Mouse (Mus musculus) stomach, postnatal 0 days (tissue): ENCODE results near the gene Slc16a9. TPM values are rescaled to one million over a fixed set of nuclear protein-coding genes. Genes with fewer than 3 reads are reported as not detected.

Source experiments
- ATAC-seq: fragments of 200-750 bp; cut with Nextera tagmentation; 2 replicates; pipeline ENCODE4 v1.8.0; 2017; ENCODE audit not compliant: low FRiP score, low TSS enrichment
- DNase-seq: peaks from one replicate; pipeline ENCODE4 v3.0.0-alpha.2; 2016; ENCODE audit warnings: low spot score
- H3K27ac ChIP-seq: fragments of 300-500 bp; sonication (generic); replicated peaks from 2 replicates; pipeline ENCODE4 v1.5.1; 2014; ENCODE audit warnings: mild to moderate bottlenecking, control low read depth
- H3K27me3 ChIP-seq: fragments of 300-500 bp; sonication (generic); 2 replicates; pipeline ENCODE4 v1.6.1; 2014; ENCODE audit warnings: low read length; ENCODE audit not compliant: control insufficient read depth, insufficient read depth
- H3K36me3 ChIP-seq: fragments of 300-500 bp; sonication (generic); 2 replicates; pipeline ENCODE4 v1.6.1; 2014; ENCODE audit warnings: low read length, mixed read lengths; ENCODE audit not compliant: control insufficient read depth, insufficient read depth
- H3K4me1 ChIP-seq: fragments of 300-500 bp; sonication (generic); replicated peaks from 2 replicates; pipeline ENCODE4 v1.6.1; 2014; ENCODE audit warnings: antibody characterized with exemption; ENCODE audit not compliant: control insufficient read depth, insufficient read depth
- H3K4me2 ChIP-seq: fragments of 300-500 bp; sonication (generic); replicated peaks from 2 replicates; pipeline ENCODE4 v1.6.1; 2014; ENCODE audit warnings: low read depth, mild to moderate bottlenecking, control low read depth, moderate library complexity
- H3K4me3 ChIP-seq: fragments of 300-500 bp; sonication (generic); 2 replicates; pipeline ENCODE4 v1.5.1; 2014; ENCODE audit warnings: low read depth, low read length, control low read depth
- H3K9ac ChIP-seq: fragments of 300-500 bp; sonication (generic); 2 replicates; pipeline ENCODE4 v1.6.1; 2014; ENCODE audit warnings: mild to moderate bottlenecking, low read length, control low read depth, mixed read lengths
- H3K9me3 ChIP-seq: fragments of 300-500 bp; sonication (generic); 2 replicates; pipeline ENCODE4 v1.6.1; 2016; ENCODE audit warnings: low read length; ENCODE audit not compliant: control insufficient read depth
- CTCF ChIP-seq: IDR thresholded peaks from 2 replicates; pipeline ENCODE4 v1.5.1; 2016; ENCODE audit warnings: antibody characterized with exemption, low read depth, mild to moderate bottlenecking, moderate library complexity
- EP300 ChIP-seq: optimal IDR thresholded peaks from 2 replicates; pipeline ENCODE3; 2016; ENCODE audit warnings: antibody characterized with exemption
- WGBS: fragments of 180-500 bp; shearing (Covaris S2); extraction: QIAGEN DNeasy Blood & Tissue Kit; methylation state at CpG from one replicate; pipeline ENCODE4 v1.1.7; 2014; 5-methylcytosine and 5-hydroxymethylcytosine counted together
- polyA plus RNA-seq: library from polyadenylated mRNA; unstranded; fragments of >200 nt; fragmentation: Nextera tagmentation; extraction: Ambion mirVana; gene quantifications from 2 replicates; pipeline ENCODE4 v1.2.1, GENCODE M21; 2015

Slc16a9 gene
- polyA plus RNA-seq, 1 experiment from 2014 or later: 2.9 TPM

DNA sequence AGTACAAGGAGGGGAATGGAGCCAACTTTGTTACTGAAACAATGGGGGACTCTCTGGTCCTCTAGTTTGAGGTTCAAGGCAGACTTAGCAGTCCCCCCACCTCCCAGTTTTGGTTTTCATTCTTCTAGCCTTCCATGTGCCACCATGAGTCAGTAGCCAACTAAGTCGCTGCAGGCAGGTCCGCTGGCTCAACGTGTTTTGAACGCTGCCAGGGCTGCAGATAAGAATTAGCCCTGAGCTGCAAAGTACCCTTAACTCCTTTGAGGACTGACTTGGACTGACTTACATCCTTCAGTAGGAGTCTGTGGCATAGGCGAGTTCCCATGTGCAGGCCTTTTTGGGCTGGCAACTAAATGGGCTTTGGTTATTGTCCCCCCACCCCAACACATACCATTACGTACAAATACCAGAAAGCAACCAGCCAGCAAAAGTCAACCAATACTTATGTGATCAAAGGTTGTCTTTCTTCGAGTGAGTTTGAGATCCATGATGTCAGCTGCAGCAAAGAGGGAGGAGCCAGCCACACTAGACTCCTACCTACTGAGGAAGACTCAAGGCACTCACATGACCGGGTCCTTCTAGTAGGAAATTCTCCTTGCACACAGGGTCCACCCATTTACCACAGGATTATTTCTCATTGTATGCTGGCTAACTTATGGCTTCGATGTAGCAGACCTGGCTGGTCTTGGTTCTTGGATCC, 19.6 kb downstream of the Slc16a9 start:
- Histone ChIP-seq H3K4me3 (no peak overlapping the region), H3K4me1 (no peaks in the 10 kb centered on the region), H3K27ac (peak overlapping the region; percentile 53; the same call in 1 of the 2 replicates), H3K9me3 (no peaks in the 10 kb centered on the region), H3K4me2 (no peak overlapping the region), H3K36me3 (no peaks in the 10 kb centered on the region), H3K9ac (no peak overlapping the region), H3K27me3 (no peaks in the 10 kb centered on the region)
- WGBS: 65% methylated on average over 9 of the region's 9 CpGs
- DNase-seq: peak; percentile 21
- no peak for TF ChIP-seq EP300
- TF ChIP-seq CTCF: no peak
- peak; percentile 31; the same call in 1 of the 2 replicates for ATAC-seq

DNA sequence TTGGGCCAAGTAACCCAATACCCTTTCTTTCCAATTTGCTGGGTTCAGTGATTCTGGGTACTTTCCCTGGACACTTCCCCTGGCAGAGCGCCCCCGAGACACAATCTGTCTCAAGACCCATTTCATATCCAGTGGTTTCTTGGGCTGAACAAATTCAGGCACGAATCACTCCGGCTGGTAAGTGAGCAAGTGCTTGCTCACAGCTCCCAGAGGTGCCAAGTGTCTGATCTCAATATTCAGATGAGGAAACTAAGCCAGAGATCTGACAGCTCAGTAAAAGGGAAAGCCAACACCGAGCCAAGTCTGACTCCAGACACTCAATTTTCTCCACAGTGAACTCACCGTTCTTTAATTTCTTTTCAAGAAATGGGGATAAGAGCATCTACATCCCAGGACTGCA, 21.6 kb downstream of the Slc16a9 start:
- Histone ChIP-seq H3K4me2 (no peak overlapping the region), H3K4me1 (no peaks in the 10 kb centered on the region), H3K27me3 (no peaks in the 10 kb centered on the region), H3K36me3 (no peaks in the 10 kb centered on the region), H3K4me3 (no peak overlapping the region), H3K9ac (no peak overlapping the region), H3K27ac (no peak overlapping the region), H3K9me3 (no peaks in the 10 kb centered on the region)
- ATAC-seq (no peak), DNase-seq (no peak)
- TF ChIP-seq EP300: no peak
- no peak for TF ChIP-seq CTCF
- 72% methylated on average over 6 of the region's 6 CpGs for WGBS

DNA sequence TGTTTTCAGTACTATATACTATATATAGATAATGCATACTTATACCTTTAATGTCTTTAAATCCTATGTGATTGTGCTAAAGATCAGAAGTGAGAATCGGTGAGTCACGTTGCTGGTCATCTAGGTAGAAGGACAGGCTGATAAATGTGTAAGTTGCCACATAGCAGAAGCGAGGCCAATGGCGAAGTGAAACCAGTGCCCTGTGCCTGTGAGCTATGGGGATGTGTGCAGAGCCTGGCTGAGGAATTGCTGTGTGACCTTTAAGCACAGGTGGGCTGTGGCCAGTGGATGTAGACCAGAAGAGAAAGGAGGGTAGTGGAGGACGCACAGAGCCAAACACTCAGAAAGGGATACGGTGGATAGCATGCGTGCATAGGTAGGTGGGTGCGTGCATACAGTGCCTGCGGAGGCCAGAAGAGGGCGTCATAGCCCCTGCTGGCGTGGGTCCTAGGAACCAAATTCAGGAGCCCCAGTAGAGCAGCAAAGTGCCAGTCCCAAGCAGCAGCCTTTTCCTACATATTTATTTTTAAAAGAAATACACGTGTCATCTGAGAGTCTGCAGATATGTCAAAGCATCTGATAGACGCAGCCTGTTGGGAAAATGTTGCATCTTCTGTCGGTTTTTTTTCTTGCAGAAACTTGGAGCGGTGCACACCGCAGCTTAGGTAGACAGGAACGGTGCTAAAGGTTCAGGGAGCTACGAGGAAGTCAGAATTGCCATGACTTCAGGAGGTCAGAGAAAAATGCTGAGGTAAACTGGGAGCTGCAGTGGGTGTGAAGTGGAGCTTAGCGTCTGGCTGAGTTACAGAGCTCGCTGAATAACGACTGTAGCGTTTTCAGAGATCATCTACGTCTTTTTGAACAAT, 23.9 kb downstream of the Slc16a9 start:
- no peak for DNase-seq
- Histone ChIP-seq H3K4me3 (no peak overlapping the region), H3K9me3 (no peaks in the 10 kb centered on the region), H3K36me3 (no peaks in the 10 kb centered on the region), H3K9ac (no peak overlapping the region), H3K4me2 (no peak overlapping the region), H3K27me3 (no peaks in the 10 kb centered on the region), H3K4me1 (no peaks in the 10 kb centered on the region), H3K27ac (no peak overlapping the region; the same call in 1 of the 2 replicates)
- peak; percentile 36 for TF ChIP-seq CTCF
- no peak for TF ChIP-seq EP300
- ATAC-seq: peak; percentile 67
- WGBS: 64% methylated on average over 23 of the region's 23 CpGs

DNA sequence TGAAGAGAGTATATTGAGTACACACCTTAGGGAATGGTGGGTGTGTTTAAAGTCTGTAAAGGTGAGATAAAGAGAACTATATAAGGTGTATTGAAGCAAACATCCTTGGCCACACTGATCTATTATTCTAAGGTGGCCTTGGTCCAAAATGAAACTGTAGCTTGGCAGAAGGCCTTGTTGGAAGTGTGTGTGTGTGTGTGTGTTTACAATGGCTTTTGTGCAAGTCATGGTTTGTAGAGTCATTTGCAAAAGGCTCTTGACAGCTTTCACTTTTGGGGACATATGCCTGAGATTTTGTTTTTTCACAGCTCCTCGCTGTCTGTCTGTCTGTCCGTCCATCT, 24.5 kb downstream of the Slc16a9 start:
- no peak overlapping the region for H3K4me2 ChIP-seq
- no peak overlapping the region for H3K9ac ChIP-seq
- no peaks in the 10 kb centered on the region for H3K9me3 ChIP-seq
- no peaks in the 10 kb centered on the region for H3K4me1 ChIP-seq
- 77% methylated on average over 2 of the region's 2 CpGs for WGBS
- H3K36me3 ChIP-seq: no peaks in the 10 kb centered on the region
- H3K27me3 ChIP-seq: no peaks in the 10 kb centered on the region
- ATAC-seq: peak; percentile 43; the same call in 1 of the 2 replicates
- H3K4me3 ChIP-seq: no peak overlapping the region
- DNase-seq: no peak
- TF ChIP-seq CTCF (no peak), EP300 (no peak)
- H3K27ac ChIP-seq: no peak overlapping the region

DNA sequence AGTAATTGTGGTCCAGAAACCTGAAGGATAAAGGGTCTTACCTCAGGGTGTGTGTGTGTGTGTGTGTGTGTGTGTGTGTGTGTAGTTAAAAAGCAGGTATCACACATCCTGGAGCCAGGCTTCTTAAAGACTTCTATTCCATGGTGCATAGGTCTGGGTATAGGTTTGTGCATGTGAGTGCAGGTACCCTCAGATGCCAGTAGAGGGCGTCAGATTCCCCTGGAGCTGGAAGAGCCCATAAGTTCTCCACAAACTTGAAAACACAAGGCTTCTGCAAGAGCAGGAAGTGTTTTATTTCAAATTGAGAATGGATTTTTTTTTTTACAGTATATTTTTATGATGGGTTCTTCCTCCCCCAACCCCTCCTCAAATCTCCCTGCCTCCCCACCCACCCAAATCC, 31.8 kb downstream of the Slc16a9 start:
- H3K9ac ChIP-seq: no peak overlapping the region
- H3K36me3 ChIP-seq: no peaks in the 10 kb centered on the region
- no peak for ATAC-seq
- no peak for DNase-seq
- H3K4me2 ChIP-seq: no peak overlapping the region
- TF ChIP-seq EP300 (no peak), CTCF (peak; percentile 26; the same call in 1 of the 2 replicates)
- 63% methylated on average over 1 of the region's 1 CpGs for WGBS
- H3K4me3 ChIP-seq: no peak overlapping the region
- H3K4me1 ChIP-seq: no peaks in the 10 kb centered on the region
- no peaks in the 10 kb centered on the region for H3K27me3 ChIP-seq
- H3K27ac ChIP-seq: no peak overlapping the region
- no peaks in the 10 kb centered on the region for H3K9me3 ChIP-seq

DNA sequence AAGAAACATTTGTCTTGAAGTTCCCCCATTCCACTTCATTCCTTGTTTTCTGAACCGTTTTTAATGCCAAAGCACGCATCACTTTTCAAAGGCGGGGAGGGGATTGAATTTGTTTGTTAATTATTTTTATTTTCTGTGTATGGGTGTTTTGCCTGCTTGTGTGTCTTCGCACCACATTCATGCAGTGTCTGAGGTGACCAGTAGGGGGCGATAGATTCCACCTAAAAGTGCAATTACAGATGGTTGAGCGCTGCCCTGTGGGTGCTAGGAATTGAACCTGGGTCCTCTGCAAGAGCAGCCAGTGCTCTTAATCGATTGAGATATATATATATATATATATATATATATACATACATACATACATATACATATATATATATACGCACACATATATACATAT, 34.4 kb downstream of the Slc16a9 start:
- no peak for TF ChIP-seq EP300
- TF ChIP-seq CTCF: peak; percentile 55
- DNase-seq: no peak
- 74% methylated on average over 8 of the region's 8 CpGs for WGBS

More for the DNA sequence above, 34.4 kb downstream of the Slc16a9 start:
- Histone ChIP-seq H3K9ac (no peak overlapping the region), H3K4me3 (no peak overlapping the region), H3K27ac (no peak overlapping the region), H3K36me3 (no peaks in the 10 kb centered on the region), H3K4me2 (no peak overlapping the region), H3K9me3 (no peaks in the 10 kb centered on the region), H3K4me1 (no peaks in the 10 kb centered on the region), H3K27me3 (no peaks in the 10 kb centered on the region)
- ATAC-seq: no peak
